Mouse (Mus musculus) spleen, adult 2 months (tissue): ENCODE measurements around the gene Efcab7. TPM values are rescaled to one million over a fixed set of nuclear protein-coding genes. Genes with fewer than 3 reads are reported as not detected.

Experiments used
- DNase-seq, 2 experiments: peaks; one replicate each; pipeline versions ENCODE4 v3.0.0 to v3.0.0-alpha.2; 2012 to 2021; ENCODE audit warnings: low spot score in 2 of 2, low read depth in 1 of 2
- H3K27ac ChIP-seq: fragments of 200-500 bp; 2 replicates; pipeline ENCODE4 v1.5.1; 2012; ENCODE audit warnings: low read length, inconsistent platforms; ENCODE audit not compliant: insufficient read depth
- H3K27me3 ChIP-seq: fragments of 200-500 bp; 2 replicates; pipeline ENCODE4 v1.6.1; 2012; ENCODE audit warnings: mild to moderate bottlenecking, moderate library complexity, low read length, inconsistent platforms; ENCODE audit not compliant: control insufficient read depth, insufficient read depth
- H3K36me3 ChIP-seq: fragments of 200-500 bp; 2 replicates; pipeline ENCODE4 v1.6.1; 2012; ENCODE audit warnings: mild to moderate bottlenecking, low read length, inconsistent platforms; ENCODE audit not compliant: control insufficient read depth, insufficient read depth
- H3K4me1 ChIP-seq: fragments of 200-500 bp; 2 replicates; pipeline ENCODE4 v1.6.1; 2011; ENCODE audit warnings: inconsistent platforms; ENCODE audit not compliant: control insufficient read depth, insufficient read depth, insufficient read length
- H3K4me3 ChIP-seq: fragments of 200-500 bp; 2 replicates; pipeline ENCODE4 v1.5.1; 2011; ENCODE audit warnings: mild to moderate bottlenecking, inconsistent platforms; ENCODE audit not compliant: insufficient read depth, insufficient read length; ENCODE audit errors: extremely low read depth
- CTCF ChIP-seq: fragments of 200-500 bp; IDR thresholded peaks from 2 replicates; pipeline ENCODE4 v1.5.1; 2011; ENCODE audit warnings: mild to moderate bottlenecking, inconsistent platforms; ENCODE audit not compliant: insufficient read depth, insufficient read length, insufficient replicate concordance; ENCODE audit errors: extremely low read depth
- POLR2A ChIP-seq: fragments of 200-500 bp; IDR thresholded peaks from 2 replicates; pipeline ENCODE4 v1.6.1; 2011; ENCODE audit warnings: low read depth, low read length, inconsistent platforms
- WGBS: fragments of 180-500 bp; shearing (Covaris S2); methylation state at CpG from one replicate; pipeline ENCODE4 v1.1.7; 2018; 5-methylcytosine and 5-hydroxymethylcytosine counted together
- polyA plus RNA-seq: library from polyadenylated mRNA; depleted of rRNA; stranded (reverse); fragments of >200 nt; gene quantifications from 2 replicates; pipeline ENCODE4 v1.2.3, GENCODE M21; 2012

The Efcab7 gene
- polyA plus RNA-seq, 1 experiment, result 1.6 TPM

- TF ChIP-seq CTCF (no peak), POLR2A (no peak)
- no peak overlapping the region for H3K4me3 ChIP-seq
- H3K27ac ChIP-seq, result no peak overlapping the region
- no peaks in the 10 kb centered on the region for H3K4me1 ChIP-seq
- H3K27me3 ChIP-seq, result no peaks in the 10 kb centered on the region
- no peak for DNase-seq
- whole genome bisulfite sequencing, result 75% methylated on average over 10 of the region's 10 CpGs
- no peaks in the 10 kb centered on the region for H3K36me3 ChIP-seq
Measured at GRCm38 (mm10) chr4:99941655-99942414, 112.8 kb downstream of the Efcab7 start.

- TF ChIP-seq POLR2A, result no peak
- TF ChIP-seq CTCF, result no peak
- WGBS, result 26% methylated on average over 2 of the region's 2 CpGs
- no peaks in the 10 kb centered on the region for H3K36me3 ChIP-seq
- no peak for DNase-seq
- H3K27ac ChIP-seq, result no peak overlapping the region
- no peaks in the 10 kb centered on the region for H3K4me1 ChIP-seq
- no peak overlapping the region for H3K4me3 ChIP-seq
- no peaks in the 10 kb centered on the region for H3K27me3 ChIP-seq
Measured at GRCm38 (mm10) chr4:99944606-99945005, 115.6 kb downstream of the Efcab7 start.

GRCm38 (mm10) chr4:99945011-99945410 lies 116.0 kb downstream of the Efcab7 start:
- Histone ChIP-seq H3K4me1 (no peaks in the 10 kb centered on the region), H3K4me3 (no peak overlapping the region), H3K36me3 (no peaks in the 10 kb centered on the region), H3K27ac (no peak overlapping the region), H3K27me3 (no peaks in the 10 kb centered on the region)
- TF ChIP-seq CTCF, result no peak
- no peak for TF ChIP-seq POLR2A
- no peak for DNase-seq
- 76% methylated on average over 7 of the region's 7 CpGs for WGBS

GRCm38 (mm10) chr4:99946516-99946915 lies 117.5 kb downstream of the Efcab7 start:
- DNase-seq, result no peak
- Histone ChIP-seq H3K27me3 (no peaks in the 10 kb centered on the region), H3K27ac (no peak overlapping the region), H3K4me1 (no peaks in the 10 kb centered on the region), H3K36me3 (no peaks in the 10 kb centered on the region), H3K4me3 (no peak overlapping the region)
- 94% methylated on average over 2 of the region's 2 CpGs for WGBS
- no peak for TF ChIP-seq POLR2A

- no peak for TF ChIP-seq POLR2A
- no peak for TF ChIP-seq CTCF
- 80% methylated on average over 1 of the region's 1 CpGs for WGBS
- DNase-seq, result no peak
- H3K36me3 ChIP-seq, result no peaks in the 10 kb centered on the region
- H3K27me3 ChIP-seq, result no peaks in the 10 kb centered on the region
- no peak overlapping the region for H3K4me3 ChIP-seq
- no peaks in the 10 kb centered on the region for H3K4me1 ChIP-seq
- H3K27ac ChIP-seq, result no peak overlapping the region
Measured at GRCm38 (mm10) chr4:99947192-99947591, 118.2 kb downstream of the Efcab7 start.

- no peak for DNase-seq
- Histone ChIP-seq H3K4me3 (no peak overlapping the region), H3K27me3 (no peaks in the 10 kb centered on the region), H3K4me1 (no peaks in the 10 kb centered on the region), H3K27ac (no peak overlapping the region), H3K36me3 (no peaks in the 10 kb centered on the region)
- TF ChIP-seq CTCF, result no peak
- no peak for TF ChIP-seq POLR2A
- WGBS, result 87% methylated on average over 1 of the region's 1 CpGs
Measured at GRCm38 (mm10) chr4:99947896-99948295, 118.9 kb downstream of the Efcab7 start.

- WGBS, result 93% methylated on average over 2 of the region's 2 CpGs
- Histone ChIP-seq H3K36me3 (no peaks in the 10 kb centered on the region), H3K27ac (no peak overlapping the region), H3K4me1 (no peaks in the 10 kb centered on the region), H3K4me3 (no peak overlapping the region), H3K27me3 (no peaks in the 10 kb centered on the region)
- no peak for DNase-seq
- TF ChIP-seq POLR2A, result no peak
- no peak for TF ChIP-seq CTCF
Measured at GRCm38 (mm10) chr4:99953904-99954303, 124.9 kb downstream of the Efcab7 start.
